Mouse (Mus musculus): ENCODE measurements around the gene Yipf1.
"Not testable (repeated sequence)": the region's sequence is repeated elsewhere in the genome, so short reads cannot be mapped to it uniquely, and the experiment has no call there.

Yipf1 gene

GRCm38 (mm10) chr4:107323113-107323512 is 8.9 kb downstream of the Yipf1 start:
- DNase-seq (ENCODE audit: low spot score in 2 of 2), result no peak

- DNase-seq (ENCODE audit: low spot score in 2 of 2), result no peak
Measured at GRCm38 (mm10) chr4:107328530-107328929, 14.4 kb downstream of the Yipf1 start.

GRCm38 (mm10) chr4:107333514-107333913 is 19.4 kb downstream of the Yipf1 start:
- no peak for DNase-seq (ENCODE audit: low spot score in 2 of 2)

GRCm38 (mm10) chr4:107336356-107336755 is 22.2 kb downstream of the Yipf1 start:
- no peak for DNase-seq (ENCODE audit: low spot score in 2 of 2)

GRCm38 (mm10) chr4:107337455-107337854 is 23.3 kb downstream of the Yipf1 start:
- no peak for DNase-seq (ENCODE audit: low spot score in 2 of 2)

GRCm38 (mm10) chr4:107341354-107341753 is 27.2 kb downstream of the Yipf1 start:
- peak in 1 of 2 experiments; percentile 34 for DNase-seq (ENCODE audit: low spot score in 2 of 2)

- no peak for DNase-seq (ENCODE audit: low spot score in 2 of 2)
Measured at GRCm38 (mm10) chr4:107344612-107345011, 30.4 kb downstream of the Yipf1 start.

GRCm38 (mm10) chr4:107347221-107347620 is 33.1 kb downstream of the Yipf1 start:
- DNase-seq (ENCODE audit: low spot score in 2 of 2), result no peak

- no peak for DNase-seq (ENCODE audit: low spot score in 2 of 2)
Measured at GRCm38 (mm10) chr4:107348529-107349310, 34.6 kb downstream of the Yipf1 start.

GRCm38 (mm10) chr4:107349311-107350008 is 35.3 kb downstream of the Yipf1 start:
- peak; percentile 58 to 62 for DNase-seq (ENCODE audit: low spot score in 2 of 2)

- DNase-seq (ENCODE audit: low spot score in 2 of 2), result no peak
Measured at GRCm38 (mm10) chr4:107351368-107351767, 37.2 kb downstream of the Yipf1 start.

GRCm38 (mm10) chr4:107353612-107354011 is 39.4 kb downstream of the Yipf1 start:
- DNase-seq (ENCODE audit: low spot score in 2 of 2), result no peak

- no peak for DNase-seq (ENCODE audit: low spot score in 2 of 2)
Measured at GRCm38 (mm10) chr4:107354126-107354525, 40.0 kb downstream of the Yipf1 start.

GRCm38 (mm10) chr4:107354543-107354942 is 40.4 kb downstream of the Yipf1 start:
- DNase-seq (ENCODE audit: low spot score in 2 of 2), result no peak

- DNase-seq (ENCODE audit: low spot score in 2 of 2), result not testable (repeated sequence)
Measured at GRCm38 (mm10) chr4:107357172-107357571, 43.0 kb downstream of the Yipf1 start.

GRCm38 (mm10) chr4:107358460-107358859 is 44.3 kb downstream of the Yipf1 start:
- DNase-seq (ENCODE audit: low spot score in 2 of 2), result peak; percentile 39 to 48

- DNase-seq (ENCODE audit: low spot score in 2 of 2), result no peak
Measured at GRCm38 (mm10) chr4:107360457-107361145, 46.4 kb downstream of the Yipf1 start.

GRCm38 (mm10) chr4:107362755-107363154 is 48.6 kb downstream of the Yipf1 start:
- DNase-seq (ENCODE audit: low spot score in 2 of 2), result no peak

- no peak for DNase-seq (ENCODE audit: low spot score in 2 of 2)
Measured at GRCm38 (mm10) chr4:107363573-107363972, 49.4 kb downstream of the Yipf1 start.

- DNase-seq (ENCODE audit: low spot score in 2 of 2), result no peak
Measured at GRCm38 (mm10) chr4:107364190-107364639, 50.1 kb downstream of the Yipf1 start.

- DNase-seq (ENCODE audit: low spot score in 2 of 2), result not testable (repeated sequence)
Measured at GRCm38 (mm10) chr4:107366408-107366807, 52.2 kb downstream of the Yipf1 start.

GRCm38 (mm10) chr4:107367567-107368314 is 53.6 kb downstream of the Yipf1 start, which contains the start of gene Ndc1:
Gene Ndc1 (plus strand): TSS chr4:107367784.
- DNase-seq (ENCODE audit: low spot score in 2 of 2), result peak; percentile 89 to 91
